Comparison of ENCODE assay signal across 27 mouse cellular contexts in the genomic region with DNA sequence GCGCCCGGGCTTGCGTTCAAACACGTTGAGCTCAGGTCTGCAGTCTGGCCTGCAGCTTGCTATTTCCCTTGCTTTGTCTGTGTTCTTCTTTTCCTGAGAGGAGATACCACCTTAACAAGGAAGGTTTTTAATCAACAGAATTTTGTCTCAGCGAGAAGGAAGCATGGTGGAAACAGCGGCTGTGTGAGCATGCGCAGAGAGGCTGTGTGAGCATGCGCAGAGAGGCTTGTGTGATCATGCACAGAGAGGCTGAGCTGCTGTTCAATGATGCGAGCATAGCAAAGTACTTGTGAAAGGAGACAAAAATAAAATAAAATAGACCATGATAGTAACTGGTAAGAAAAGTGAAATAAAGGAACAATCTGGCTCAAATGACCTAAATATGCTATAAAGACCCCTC.
"Had no signal": no experiment of that assay in that cellular context is flagged by ENCODE, and none has a peak within 500 bp of the region (broad histone marks: within the 10 kb centered on the region; RNA-seq: fewer than 3 reads in every experiment).

No protein-coding gene starts in this region.

- H3K27me3 ChIP-seq: embryonic facial prominence, embryonic 12.5 days; embryonic facial prominence, embryonic 13.5 days; embryonic facial prominence, embryonic 15.5 days; forebrain, embryonic 12.5 days; forebrain, embryonic 13.5 days; forebrain, embryonic 15.5 days had no signal

- H3K4me3 ChIP-seq: embryonic facial prominence, embryonic 10.5 days; embryonic facial prominence, embryonic 12.5 days; embryonic facial prominence, embryonic 13.5 days; embryonic facial prominence, embryonic 15.5 days; erythroblast, embryonic 14.5 days; forebrain, embryonic 10.5 days; forebrain, embryonic 12.5 days; forebrain, embryonic 13.5 days; forebrain, embryonic 15.5 days; gastrocnemius, adult 2 months; heart, adult 2 months had no signal

- H3K4me1 ChIP-seq: embryonic facial prominence, embryonic 10.5 days; embryonic facial prominence, embryonic 12.5 days; embryonic facial prominence, embryonic 13.5 days; embryonic facial prominence, embryonic 15.5 days; forebrain, embryonic 10.5 days; forebrain, embryonic 12.5 days; forebrain, embryonic 13.5 days; forebrain, embryonic 15.5 days had no signal

- ATAC-seq: forebrain, embryonic 13.5 days; forebrain, embryonic 14.5 days; forebrain, embryonic 15.5 days; forebrain, embryonic 16.5 days; forebrain, postnatal 0 days had no signal

- H3K9me3 ChIP-seq: embryonic facial prominence, embryonic 10.5 days; embryonic facial prominence, embryonic 12.5 days; embryonic facial prominence, embryonic 13.5 days; embryonic facial prominence, embryonic 15.5 days; forebrain, embryonic 10.5 days; forebrain, embryonic 12.5 days; forebrain, embryonic 13.5 days; forebrain, embryonic 15.5 days had no signal

- H3K4me2 ChIP-seq: embryonic facial prominence, embryonic 12.5 days; embryonic facial prominence, embryonic 13.5 days; embryonic facial prominence, embryonic 15.5 days; forebrain, embryonic 12.5 days; forebrain, embryonic 13.5 days; forebrain, embryonic 15.5 days had no signal

- H3K36me3 ChIP-seq: embryonic facial prominence, embryonic 10.5 days; embryonic facial prominence, embryonic 12.5 days; embryonic facial prominence, embryonic 13.5 days; embryonic facial prominence, embryonic 15.5 days; forebrain, embryonic 10.5 days; forebrain, embryonic 12.5 days; forebrain, embryonic 15.5 days had no signal

- H3K27ac ChIP-seq: embryonic facial prominence, embryonic 10.5 days; embryonic facial prominence, embryonic 12.5 days; embryonic facial prominence, embryonic 13.5 days; embryonic facial prominence, embryonic 15.5 days; forebrain, embryonic 10.5 days; forebrain, embryonic 12.5 days; forebrain, embryonic 13.5 days; forebrain, embryonic 15.5 days; gastrocnemius, adult 2 months; heart, adult 2 months had no signal

- DNase-seq: cerebellum, adult 8-10 months; cerebellum, adult 9-10 months; cerebellum, adult 9-11 months; cerebellum, postnatal 10 days; cerebellum, postnatal 14 days; cerebellum, postnatal 25 days; cerebellum, postnatal 36 days; embryo, embryonic 11 days; forebrain, postnatal 0 days; gastrocnemius, adult 2 months; gastrocnemius, postnatal 10 days; gastrocnemius, postnatal 14 days; gastrocnemius, postnatal 25 days; gastrocnemius, postnatal 36 days; heart, adult 18-20 months; heart, adult 2 months had no signal

- H3K9ac ChIP-seq: embryonic facial prominence, embryonic 12.5 days; embryonic facial prominence, embryonic 13.5 days; embryonic facial prominence, embryonic 15.5 days; forebrain, embryonic 12.5 days; forebrain, embryonic 13.5 days; forebrain, embryonic 15.5 days; forebrain, postnatal 0 days had no signal
